ENCODE assay signal across 15 mouse cellular contexts in genomic region chr9:63985125-63985524, GRCm38 (mm10). TPM values are rescaled to one million over a fixed set of nuclear protein-coding genes. Genes with fewer than 3 reads are reported as not detected.
DNase-seq lines count a peak whose midpoint lies in the region; ATAC-seq lines count a peak whose summit lies in the region.
"Had no signal": no experiment of that assay in that cellular context is flagged by ENCODE, and none has a peak within 500 bp of the region (broad histone marks: within the 10 kb centered on the region; RNA-seq: fewer than 3 reads in every experiment).

No protein-coding gene starts in this region.

- no peak for DNase-seq in heart, postnatal 25 days (ENCODE audit: low spot score)
- DNase-seq in liver, embryonic 11.5 days (ENCODE audit: low spot score): no peak
- DNase-seq in intestine, embryonic 14.5 days (ENCODE audit: low spot score): no peak
- no peak for DNase-seq in hindbrain, embryonic 11.5 days (ENCODE audit: low spot score)
- DNase-seq in adrenal gland, adult 8-10 months: no peak
- DNase-seq: adrenal gland, postnatal 10 days; cerebellum, postnatal 14 days; gastrocnemius, postnatal 10 days; thymus, postnatal 36 days had no signal

- intact Hi-C loops in heart, postnatal 25 days (cut with DNase I): no loop called here

- H3K79me2 ChIP-seq in macrophage (ENCODE audit: inconsistent target): peaks cover 44% of the 10 kb centered on the region

- H3K4me1 ChIP-seq in heart, embryonic 12.5 days (replicated peaks): peaks cover 100% of the 10 kb centered on the region
- H3K4me1 ChIP-seq in liver, embryonic 11.5 days (replicated peaks; ENCODE audit: control insufficient read depth, insufficient read depth, low read length): peaks cover 58% of the 10 kb centered on the region
- H3K4me1 ChIP-seq in liver, embryonic 12.5 days: peaks cover 76% of the 10 kb centered on the region
- H3K4me1 ChIP-seq in intestine, embryonic 14.5 days (replicated peaks; ENCODE audit: control insufficient read depth, insufficient read depth, low read length): peaks cover 52% of the 10 kb centered on the region
- H3K4me1 ChIP-seq in hindbrain, embryonic 11.5 days (replicated peaks; ENCODE audit: control insufficient read depth, insufficient read depth, low read length): peaks cover 7% of the 10 kb centered on the region; the same call in 1 of the 2 replicates

- no peak overlapping the region for H3K4me3 ChIP-seq in heart, embryonic 12.5 days
- H3K4me3 ChIP-seq in liver, embryonic 11.5 days (ENCODE audit: low read depth, low read length): no peak overlapping the region
- H3K4me3 ChIP-seq in liver, embryonic 12.5 days: no peak overlapping the region
- H3K4me3 ChIP-seq in intestine, embryonic 14.5 days (ENCODE audit: low read depth, low read length): no peak overlapping the region
- no peak overlapping the region for H3K4me3 ChIP-seq in macrophage (ENCODE audit: inconsistent target)
- no peak overlapping the region for H3K4me3 ChIP-seq in hindbrain, embryonic 11.5 days (ENCODE audit: low read depth, low read length)
- H3K4me3 ChIP-seq: forebrain, embryonic 13.5 days; hindbrain, embryonic 15.5 days; layer of hippocampus, adult 2 months had no signal

- WGBS in heart, embryonic 12.5 days: 66% methylated on average over 6 of the region's 6 CpGs
- 74% methylated on average over 6 of the region's 6 CpGs for WGBS in liver, embryonic 11.5 days
- 63% methylated on average over 6 of the region's 6 CpGs for WGBS in liver, embryonic 12.5 days (ENCODE audit: insufficient replicate concordance)
- WGBS in intestine, embryonic 14.5 days: 61% methylated on average over 6 of the region's 6 CpGs
- WGBS in macrophage (ENCODE audit: missing documents): 15% methylated on average over 6 of the region's 6 CpGs
- 83% methylated on average over 6 of the region's 6 CpGs for WGBS in hindbrain, embryonic 11.5 days

- H3K27ac ChIP-seq in heart, embryonic 12.5 days (ENCODE audit: poor library complexity, severe bottlenecking): peak overlapping the region; percentile 78
- H3K27ac ChIP-seq in liver, embryonic 11.5 days (ENCODE audit: low read depth, low read length): 0 out of 2 replicates have a peak overlapping the region, but pooled peaks have one; percentile 30
- H3K27ac ChIP-seq in liver, embryonic 12.5 days: no peak overlapping the region
- peak overlapping the region; percentile 57; the same call in 1 of the 2 replicates for H3K27ac ChIP-seq in intestine, embryonic 14.5 days (ENCODE audit: low read depth)
- peak overlapping the region; percentile 17; the same call in 1 of the 2 replicates for H3K27ac ChIP-seq in macrophage
- no peak overlapping the region for H3K27ac ChIP-seq in hindbrain, embryonic 11.5 days (ENCODE audit: low read depth, low read length)
- H3K27ac ChIP-seq: forebrain, embryonic 13.5 days; hindbrain, embryonic 15.5 days; layer of hippocampus, adult 2 months had no signal

- H3K4me2 ChIP-seq in heart, embryonic 12.5 days: no peak overlapping the region
- no peak overlapping the region for H3K4me2 ChIP-seq in liver, embryonic 11.5 days
- no peak overlapping the region for H3K4me2 ChIP-seq in liver, embryonic 12.5 days
- H3K4me2 ChIP-seq in intestine, embryonic 14.5 days (ENCODE audit: low read length): no peak overlapping the region
- H3K4me2 ChIP-seq in hindbrain, embryonic 11.5 days (replicated peaks; ENCODE audit: low read depth, low read length): no peak overlapping the region
- H3K4me2 ChIP-seq: forebrain, embryonic 13.5 days; hindbrain, embryonic 15.5 days had no signal

- H3K9me3 ChIP-seq in heart, embryonic 12.5 days (replicated peaks): no peaks in the 10 kb centered on the region
- H3K9me3 ChIP-seq in liver, embryonic 11.5 days (ENCODE audit: control insufficient read depth, low read length): no peaks in the 10 kb centered on the region
- H3K9me3 ChIP-seq in liver, embryonic 12.5 days (replicated peaks): no peaks in the 10 kb centered on the region
- H3K9me3 ChIP-seq in intestine, embryonic 14.5 days (ENCODE audit: control insufficient read depth, low read length): no peaks in the 10 kb centered on the region
- no peaks in the 10 kb centered on the region for H3K9me3 ChIP-seq in hindbrain, embryonic 11.5 days (ENCODE audit: control insufficient read depth, low read length)
- H3K9me3 ChIP-seq: forebrain, embryonic 13.5 days; hindbrain, embryonic 15.5 days had no signal

- H3K27me3 ChIP-seq in heart, embryonic 12.5 days (replicated peaks): no peaks in the 10 kb centered on the region
- no peaks in the 10 kb centered on the region for H3K27me3 ChIP-seq in liver, embryonic 11.5 days (replicated peaks; ENCODE audit: control insufficient read depth, insufficient read depth, low read length)
- no peaks in the 10 kb centered on the region for H3K27me3 ChIP-seq in liver, embryonic 12.5 days (replicated peaks)
- H3K27me3 ChIP-seq in intestine, embryonic 14.5 days (replicated peaks; ENCODE audit: control insufficient read depth, insufficient read depth, low read length): no peaks in the 10 kb centered on the region
- H3K27me3 ChIP-seq in hindbrain, embryonic 11.5 days (ENCODE audit: control insufficient read depth, insufficient read depth, low read length): no peaks in the 10 kb centered on the region
- H3K27me3 ChIP-seq: forebrain, embryonic 13.5 days; hindbrain, embryonic 15.5 days had no signal

- peak overlapping the region; percentile 63; the same call in 1 of the 2 replicates for H3K9ac ChIP-seq in heart, embryonic 12.5 days
- no peak overlapping the region for H3K9ac ChIP-seq in liver, embryonic 11.5 days (ENCODE audit: low read depth, low read length)
- no peak overlapping the region for H3K9ac ChIP-seq in liver, embryonic 12.5 days
- no peak overlapping the region for H3K9ac ChIP-seq in intestine, embryonic 14.5 days (ENCODE audit: low read length)
- no peak overlapping the region for H3K9ac ChIP-seq in hindbrain, embryonic 11.5 days (ENCODE audit: low read depth, low read length)
- H3K9ac ChIP-seq: forebrain, embryonic 13.5 days; hindbrain, embryonic 15.5 days had no signal

- peaks cover 54% of the 10 kb centered on the region for H3K36me3 ChIP-seq in heart, embryonic 12.5 days
- no peaks in the 10 kb centered on the region; the same call in 1 of the 2 replicates for H3K36me3 ChIP-seq in liver, embryonic 11.5 days (ENCODE audit: control insufficient read depth, insufficient read depth, low read length)
- H3K36me3 ChIP-seq in liver, embryonic 12.5 days: no peaks in the 10 kb centered on the region
- peaks cover 8% of the 10 kb centered on the region; the same call in 1 of the 2 replicates for H3K36me3 ChIP-seq in intestine, embryonic 14.5 days (ENCODE audit: control insufficient read depth, insufficient read depth, low read length)
- no peaks in the 10 kb centered on the region for H3K36me3 ChIP-seq in macrophage (ENCODE audit: inconsistent target)
- no peaks in the 10 kb centered on the region for H3K36me3 ChIP-seq in hindbrain, embryonic 11.5 days (ENCODE audit: control insufficient read depth, insufficient read depth, low read length)
- H3K36me3 ChIP-seq: hindbrain, embryonic 15.5 days had no signal

- no peak for ATAC-seq in heart, embryonic 12.5 days (ENCODE audit: insufficient number of reproducible peaks, low FRiP score)
- ATAC-seq in liver, embryonic 11.5 days (replicated peaks; ENCODE audit: low FRiP score): no peak
- no peak for ATAC-seq in liver, embryonic 12.5 days
- no peak for ATAC-seq in intestine, embryonic 14.5 days (replicated peaks; ENCODE audit: low FRiP score, low TSS enrichment, low read depth)
- ATAC-seq in hindbrain, embryonic 11.5 days (ENCODE audit: low FRiP score): no peak
- ATAC-seq: forebrain, embryonic 13.5 days had no signal

RNA-seq across cellular contexts. Expression of gene Smad6, which starts 36.7 kb away (rescaled TPM):
- 56.2 and 62.8 TPM in 2 replicates for polyA plus RNA-seq in heart, embryonic 12.5 days (2016; fragmentation: Nextera tagmentation; extraction: Ambion mirVana)
- total RNA-seq in heart, postnatal 25 days (2021): 10 to 100 TPM in 1 of 2 experiments, 1 to 10 TPM in 1; 9.8 to 13.6 TPM
- polyA plus RNA-seq in liver, embryonic 11.5 days (2014; fragmentation: Nextera tagmentation; extraction: Ambion mirVana): 10.1 and 11.1 TPM in 2 replicates
- polyA plus RNA-seq in liver, embryonic 12.5 days (2016; fragmentation: Nextera tagmentation; extraction: Ambion mirVana): 11.7 and 12.9 TPM in 2 replicates
- 8.5 and 9.3 TPM in 2 replicates for polyA plus RNA-seq in intestine, embryonic 14.5 days (2014; fragmentation: Nextera tagmentation; extraction: Ambion mirVana)
- total RNA-seq in macrophage (2018; cell fraction: chromatin; rRNA removed): 1 to 10 TPM in 13 of 26 experiments, under 1 TPM in 12, not detected in 1; 0.25 to 9.1 (median 1.2) TPM
- total RNA-seq in macrophage (2018; cell fraction: cytosol; rRNA removed): under 1 TPM; 0.05 to 0.81 (median 0.31) TPM
- total RNA-seq in macrophage (2018; cell fraction: nucleus; rRNA removed): 10 to 100 TPM in 2 of 26 experiments, 1 to 10 TPM in 7, under 1 TPM in 16, not detected in 1; 0.27 to 10.6 (median 0.89) TPM
- polyA plus RNA-seq in macrophage (2018): 0.09 to 5.5 TPM (median 0.29 TPM) in 3 replicates
- polyA plus RNA-seq in hindbrain, embryonic 11.5 days (2014; fragmentation: Nextera tagmentation; extraction: Ambion mirVana): 5.5 and 7.1 TPM in 2 replicates
- 10 to 100 TPM in 1 of 4 experiments, 1 to 10 TPM in 3; 7.6 to 11.1 (median 8.6) TPM for total RNA-seq in adrenal gland, adult 8-10 months (2022)

Comparison
In these comparisons a context has a peak if more than half of its experiments do, and no peak if none do; other contexts are left out.
1. H3K27ac ChIP-seq: peak in heart, embryonic 12.5 days (single experiment), liver, embryonic 11.5 days (single experiment), intestine, embryonic 14.5 days (single experiment) and macrophage (single experiment); none in liver, embryonic 12.5 days (single experiment) and hindbrain, embryonic 11.5 days (single experiment).